Mouse (Mus musculus) kidney, adult 2 months (tissue): Measurements from ENCODE around the gene Rab25.

Experiments used
- CTCF ChIP-seq: fragments of 200-500 bp; conservative IDR thresholded peaks from 2 replicates; pipeline ENCODE4 v1.5.1; 2011; ENCODE audit warnings: low read depth, mild to moderate bottlenecking, control low read depth, low read length, moderate library complexity, mixed read lengths; ENCODE audit not compliant: insufficient read depth, insufficient read length
- POLR2A ChIP-seq: fragments of 200-500 bp; IDR thresholded peaks from one replicate; pipeline ENCODE4 v1.6.1; 2011; ENCODE audit warnings: low read depth, low read length, control low read depth

DNA sequence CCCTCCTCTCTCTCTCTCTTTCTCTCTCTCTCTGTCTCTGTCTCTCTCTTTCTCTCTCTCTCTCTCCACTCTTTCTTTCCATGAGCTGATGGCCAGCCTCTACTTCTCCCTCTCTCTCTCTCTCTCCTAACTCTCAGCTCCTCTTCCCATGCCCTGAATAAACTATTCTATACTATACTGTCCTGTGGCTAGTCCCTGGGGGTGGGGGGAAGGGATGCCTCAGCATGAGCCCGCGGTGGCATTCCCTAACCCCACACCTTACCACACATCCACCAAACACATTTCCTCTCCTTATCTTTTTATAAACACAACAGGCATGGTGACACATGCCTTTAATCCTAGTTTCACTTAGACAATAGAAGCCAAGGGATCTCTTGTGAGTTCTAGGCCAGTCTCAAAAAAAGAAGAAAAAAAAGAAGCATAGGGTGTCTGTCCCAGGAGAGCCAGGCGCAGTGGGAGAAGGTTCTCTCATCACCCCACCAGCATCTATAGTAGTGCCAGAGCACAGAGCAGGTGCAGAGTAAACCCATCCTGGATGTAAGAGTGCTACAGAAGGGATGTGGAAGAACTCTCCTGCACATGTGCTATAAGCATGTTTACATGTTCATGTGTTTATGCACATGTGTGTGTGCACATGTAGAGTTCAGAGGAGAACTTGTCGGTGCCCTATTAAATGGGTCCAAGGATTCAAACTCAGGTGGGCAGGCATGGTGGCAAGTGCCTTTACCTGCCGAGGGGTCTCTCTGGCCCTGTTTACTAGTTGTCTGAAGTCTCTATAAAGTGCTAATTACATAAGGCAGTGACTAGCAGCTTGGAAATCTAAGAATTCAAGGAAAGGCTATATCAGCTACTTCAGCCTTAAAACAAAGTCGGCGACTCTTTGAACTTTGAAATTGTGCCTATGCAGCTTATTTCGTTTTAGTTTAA is 30.7 kb upstream of the Rab25 start:
- no peak for TF ChIP-seq CTCF
- no peak for TF ChIP-seq POLR2A
